ENCODE assay signal across 8 mouse cellular contexts in genomic region chr2:167130050-167130770, GRCm38 (mm10). TPM values are rescaled to one million over a fixed set of nuclear protein-coding genes. Genes with fewer than 3 reads are reported as not detected.
A peak's percentile ranks its signal among the peaks of the same experiment; 100 is the strongest.
DNase-seq lines count a peak whose midpoint lies in the region; ATAC-seq and TF ChIP-seq lines count a peak whose summit lies in the region.

No protein-coding gene starts in this region.

- no peak for DNase-seq in left cerebral cortex, adult 2 months (ENCODE audit: extremely low spot score in 1 of 2, low spot score in 2 of 2)
- no peak for DNase-seq in left cerebral cortex, adult 18-20 months (ENCODE audit: low spot score in 2 of 2)
- peak; percentile 47 for DNase-seq in embryonic facial prominence, embryonic 14.5 days (ENCODE audit: low spot score)
- peak; percentile 30 for DNase-seq in limb, embryonic 11.5 days (ENCODE audit: low spot score)
- DNase-seq in cerebellum, postnatal 36 days, result no peak
- DNase-seq in thymus, postnatal 4 days, result no peak
- no peak for DNase-seq in spleen, adult 12 weeks (ENCODE audit: low spot score)

- no peak overlapping the region for H3K4me3 ChIP-seq in left cerebral cortex, adult 2 months
- H3K4me3 ChIP-seq in embryonic facial prominence, embryonic 14.5 days (ENCODE audit: low read depth, low read length), result no peak overlapping the region
- H3K4me3 ChIP-seq in limb, embryonic 11.5 days (ENCODE audit: low read depth, low read length), result no peak overlapping the region
- no peak overlapping the region for H3K4me3 ChIP-seq in neural tube, embryonic 14.5 days (ENCODE audit: low read depth, low read length)

- H3K9me3 ChIP-seq in embryonic facial prominence, embryonic 14.5 days (ENCODE audit: control insufficient read depth, low read length), result no peaks in the 10 kb centered on the region
- no peaks in the 10 kb centered on the region for H3K9me3 ChIP-seq in limb, embryonic 11.5 days (ENCODE audit: control insufficient read depth, low read length)
- no peaks in the 10 kb centered on the region for H3K9me3 ChIP-seq in neural tube, embryonic 14.5 days (ENCODE audit: control insufficient read depth, low read length)

- H3K27ac ChIP-seq in left cerebral cortex, adult 2 months, result peak overlapping the region; percentile 87
- H3K27ac ChIP-seq in embryonic facial prominence, embryonic 14.5 days (replicated peaks; ENCODE audit: low read depth, low read length), result peak overlapping the region; percentile 63
- H3K27ac ChIP-seq in limb, embryonic 11.5 days (replicated peaks; ENCODE audit: low read depth, low read length), result peak overlapping the region; percentile 10; the same call in 1 of the 2 replicates
- H3K27ac ChIP-seq in neural tube, embryonic 14.5 days (ENCODE audit: low read depth, low read length), result peak overlapping the region; percentile 40

- no peak for TF ChIP-seq CTCF in left cerebral cortex, adult 2 months (IDR thresholded peaks at IDR 0.05)

- intact Hi-C loops in left cerebral cortex, adult 2 months (cut with DNase I), result no loop called here

- no peaks in the 10 kb centered on the region for H3K27me3 ChIP-seq in embryonic facial prominence, embryonic 14.5 days (replicated peaks; ENCODE audit: control insufficient read depth, insufficient read depth, low read length)
- H3K27me3 ChIP-seq in limb, embryonic 11.5 days (ENCODE audit: control insufficient read depth, insufficient read depth, low read length), result no peaks in the 10 kb centered on the region
- H3K27me3 ChIP-seq in neural tube, embryonic 14.5 days (ENCODE audit: control insufficient read depth, insufficient read depth, low read length), result no peaks in the 10 kb centered on the region

- 23% methylated on average over 7 of the region's 9 CpGs for WGBS in embryonic facial prominence, embryonic 14.5 days
- WGBS in limb, embryonic 11.5 days, result 27% methylated on average over 9 of the region's 9 CpGs
- WGBS in neural tube, embryonic 14.5 days, result 38% methylated on average over 9 of the region's 9 CpGs

- H3K4me2 ChIP-seq in embryonic facial prominence, embryonic 14.5 days (ENCODE audit: low read depth, low read length), result peak overlapping the region; percentile 46
- H3K4me2 ChIP-seq in limb, embryonic 11.5 days (ENCODE audit: low read depth, severe bottlenecking), result 0 out of 2 replicates have a peak overlapping the region, but pooled peaks have one; percentile 32
- 0 out of 2 replicates have a peak overlapping the region, but pooled peaks have one; percentile 8 for H3K4me2 ChIP-seq in neural tube, embryonic 14.5 days (ENCODE audit: low read depth, low read length)

- H3K9ac ChIP-seq in embryonic facial prominence, embryonic 14.5 days (ENCODE audit: low read depth, low read length), result no peak overlapping the region
- no peak overlapping the region for H3K9ac ChIP-seq in limb, embryonic 11.5 days (ENCODE audit: low read length)
- peak overlapping the region; percentile 16; the same call in 1 of the 2 replicates for H3K9ac ChIP-seq in neural tube, embryonic 14.5 days (replicated peaks; ENCODE audit: low read depth, low read length)

- no peaks in the 10 kb centered on the region for H3K36me3 ChIP-seq in embryonic facial prominence, embryonic 14.5 days (ENCODE audit: control insufficient read depth, insufficient read depth, low read length)
- H3K36me3 ChIP-seq in limb, embryonic 11.5 days (ENCODE audit: control insufficient read depth, insufficient read depth, low read length), result no peaks in the 10 kb centered on the region
- H3K36me3 ChIP-seq in neural tube, embryonic 14.5 days (ENCODE audit: control insufficient read depth, insufficient read depth, low read length), result no peaks in the 10 kb centered on the region

- peaks cover 22% of the 10 kb centered on the region for H3K4me1 ChIP-seq in embryonic facial prominence, embryonic 14.5 days (ENCODE audit: control insufficient read depth, insufficient read depth, low read length)
- peaks cover 15% of the 10 kb centered on the region for H3K4me1 ChIP-seq in limb, embryonic 11.5 days (ENCODE audit: control insufficient read depth, insufficient read depth, low read length)
- peaks cover 17% of the 10 kb centered on the region for H3K4me1 ChIP-seq in neural tube, embryonic 14.5 days (ENCODE audit: control insufficient read depth, insufficient read depth, low read length)

- ATAC-seq in embryonic facial prominence, embryonic 14.5 days (ENCODE audit: low read depth), result no peak
- ATAC-seq in limb, embryonic 11.5 days (ENCODE audit: insufficient number of reproducible peaks, low FRiP score, low TSS enrichment, low read depth), result no peak
- ATAC-seq in neural tube, embryonic 14.5 days (ENCODE audit: low read depth), result 0 out of 2 replicates have a peak, but pooled peaks have one; percentile 28

RNA-seq across cellular contexts. Expression of gene Kcnb1, which starts 59.7 kb away (rescaled TPM):
- 100 to 1,000 TPM; 230 to 237 TPM for total RNA-seq in left cerebral cortex, adult 2 months (2021)
- 100 to 1,000 TPM; 197 to 205 TPM for total RNA-seq in left cerebral cortex, adult 18-20 months (2021)
- polyA plus RNA-seq in embryonic facial prominence, embryonic 14.5 days (2014; fragmentation: Nextera tagmentation; extraction: Ambion mirVana), result 1.7 and 2.1 TPM in 2 replicates
- 0.28 and 0.29 TPM in 2 replicates for polyA plus RNA-seq in limb, embryonic 11.5 days (2014; fragmentation: Nextera tagmentation; extraction: Ambion mirVana)
- polyA plus RNA-seq in neural tube, embryonic 14.5 days (2014; fragmentation: Nextera tagmentation; extraction: Ambion mirVana), result 4.9 and 5.4 TPM in 2 replicates

Comparison
In these comparisons a context has a peak if more than half of its experiments do, and no peak if none do; other contexts are left out.
1. DNase-seq: peak in embryonic facial prominence, embryonic 14.5 days (single experiment) and limb, embryonic 11.5 days (single experiment); none in left cerebral cortex, adult 2 months (0 of 2), left cerebral cortex, adult 18-20 months (0 of 2), cerebellum, postnatal 36 days (0 of 2), thymus, postnatal 4 days (single experiment) and spleen, adult 12 weeks (single experiment).
2. H3K27ac ChIP-seq: peak in every context shown above with its lines; median percentile 87 in left cerebral cortex, adult 2 months; 63 in embryonic facial prominence, embryonic 14.5 days; 40 in neural tube, embryonic 14.5 days; 10 in limb, embryonic 11.5 days.
3. Peak in every context shown above with its lines, with median percentiles within 50 percentile points of each other: H3K4me2 ChIP-seq.